Mouse (Mus musculus) G1E (cell line): Measurements from ENCODE around the gene Gm10382.

Source experiments
- CTCF ChIP-seq: IDR thresholded peaks from 2 replicates; pipeline ENCODE4 v1.5.1; 2012; ENCODE audit warnings: low read depth, low read length, inconsistent platforms, mixed read lengths
- TAL1 ChIP-seq: conservative IDR thresholded peaks from 2 replicates; pipeline ENCODE4 v1.6.1; 2012; ENCODE audit warnings: low read depth, low read length, inconsistent platforms, mixed read lengths

GRCm38 (mm10) chr5:125426343-125426742 lies 37.2 kb downstream of the Gm10382 start:
- TF ChIP-seq CTCF (no peak), TAL1 (no peak)
